Mouse (Mus musculus) megakaryocyte, embryonic 14.5 days (primary cell): Measurements from ENCODE around the gene Zfp275.

Experiments
- FLI1 ChIP-seq: IDR thresholded peaks from 2 replicates; pipeline ENCODE4 v1.6.1; 2012; ENCODE audit warnings: low read length, inconsistent platforms, mixed read lengths
- GATA1 ChIP-seq: IDR thresholded peaks from 3 replicates; pipeline ENCODE4 v1.6.1; 2012; ENCODE audit warnings: mixed read lengths, low read length, inconsistent platforms, borderline replicate concordance

- TF ChIP-seq GATA1 (no peak), FLI1 (no peak)
Observed at GRCm38 (mm10) chrX:73400951-73401350, 58.5 kb downstream of the Zfp275 start.
